Mouse (Mus musculus) gonadal fat pad, adult 2 months (tissue): Measurements from ENCODE around the gene Chrm1. TPM values are rescaled to one million over a fixed set of nuclear protein-coding genes. Genes with fewer than 3 reads are reported as not detected.

Experiments used
- DNase-seq: peaks from one replicate; pipeline ENCODE4 v3.0.0-alpha.2; 2012; ENCODE audit warnings: low read depth
- polyA plus RNA-seq: library from polyadenylated mRNA; depleted of rRNA; stranded (reverse); fragments of >200 nt; gene quantifications from 2 replicates; pipeline ENCODE4 v1.2.3, GENCODE M21; 2012; rRNA removed

Gene Chrm1
- polyA plus RNA-seq: 0.12 and 0.25 TPM in 2 replicates

GRCm38 (mm10) chr19:8663360-8663839, at the start of gene Chrm1:
Chrm1 (plus strand) TSS chr19:8663789.
- peak; percentile 63 for DNase-seq

DNA sequence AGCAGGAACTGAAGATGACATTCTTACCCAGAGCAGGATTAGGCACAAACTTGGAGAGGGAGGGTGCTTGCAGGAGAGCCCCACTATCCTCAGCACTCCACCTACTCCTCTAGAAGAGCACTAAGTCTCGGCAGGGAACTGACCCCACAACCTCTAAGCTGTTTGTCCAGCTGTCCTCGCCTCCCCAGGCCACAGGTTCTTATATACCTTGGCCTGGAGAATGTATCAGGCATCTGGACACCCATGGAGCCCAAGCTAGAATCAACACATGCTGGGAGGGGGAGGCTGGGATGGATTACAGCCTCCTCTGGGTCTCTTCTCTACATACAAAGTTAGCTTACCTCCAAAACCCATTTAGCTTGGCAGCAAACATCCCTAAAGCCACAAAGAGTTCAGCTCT, 49.2 kb upstream of the Chrm1 start:
- no peak for DNase-seq

- DNase-seq: no peak
Measured at GRCm38 (mm10) chr19:8616314-8616713, 47.3 kb upstream of the Chrm1 start.

DNA sequence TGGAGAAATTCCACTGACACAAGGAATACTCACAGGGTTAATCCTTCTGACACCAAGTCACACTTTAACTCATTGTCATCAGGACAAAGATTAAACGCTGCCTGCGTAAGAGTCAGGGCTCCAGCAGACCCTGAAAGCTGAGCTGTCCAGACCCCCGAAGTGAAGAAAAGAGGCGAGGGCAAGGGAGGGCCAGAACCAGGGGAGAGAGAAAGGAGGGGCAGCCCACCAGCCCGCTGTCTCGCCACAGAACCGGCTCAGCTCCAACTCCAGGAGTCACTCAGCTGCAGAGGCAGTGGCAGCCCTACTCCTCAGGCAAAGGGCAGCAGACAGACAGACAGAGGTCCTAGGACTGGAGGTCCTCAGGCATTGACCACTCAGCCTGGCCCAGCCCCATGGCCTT, 45.7 kb upstream of the Chrm1 start, which contains the start of gene Slc22a6:
Gene Slc22a6 (plus strand): TSS at position 136 of the 400 bp plus-strand sequence.
- DNase-seq: no peak

GRCm38 (mm10) chr19:8621098-8621497, 42.5 kb upstream of the Chrm1 start:
- no peak for DNase-seq

DNA sequence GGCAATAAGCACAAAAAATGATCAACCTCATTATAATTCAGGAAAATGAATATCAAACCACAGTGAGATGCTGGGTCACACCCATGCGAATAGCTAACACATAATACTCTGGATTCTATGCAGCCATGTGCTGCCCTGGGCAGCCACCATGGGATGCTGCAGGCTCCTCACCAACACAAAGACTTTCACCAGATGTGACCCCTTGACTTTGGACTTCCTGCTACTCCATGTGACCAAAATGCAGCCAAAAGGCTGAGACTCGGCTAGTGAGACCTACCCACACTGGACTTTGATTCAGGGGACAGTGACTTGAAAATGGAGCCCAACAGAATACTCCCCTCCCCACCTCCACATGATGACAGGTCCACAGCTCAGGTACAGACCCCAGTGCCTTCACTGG, 33.3 kb upstream of the Chrm1 start:
- no peak for DNase-seq

DNA sequence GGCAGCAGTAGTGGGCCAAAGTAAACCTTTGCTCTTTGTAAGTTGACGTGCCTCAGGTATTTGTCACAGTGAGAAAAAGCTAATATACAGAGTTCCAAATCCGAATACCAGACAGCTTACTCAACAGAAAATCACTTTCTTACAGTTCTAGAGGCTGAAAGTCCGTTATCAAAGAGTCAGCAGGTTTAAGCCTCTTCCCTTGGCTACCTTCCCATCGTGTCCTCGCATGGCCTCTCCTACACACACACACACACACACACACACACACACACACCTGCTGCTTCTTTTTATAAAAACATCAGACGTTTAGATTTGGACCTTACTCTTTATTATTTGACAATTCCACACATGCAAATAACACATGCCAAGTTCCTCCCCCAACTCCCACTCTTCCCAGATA, 32.8 kb upstream of the Chrm1 start:
- DNase-seq: no peak

GRCm38 (mm10) chr19:8632029-8632428, 31.6 kb upstream of the Chrm1 start:
- DNase-seq: no peak

- no peak for DNase-seq
Measured at GRCm38 (mm10) chr19:8642086-8642485, 21.5 kb upstream of the Chrm1 start.

GRCm38 (mm10) chr19:8646393-8646792, 17.2 kb upstream of the Chrm1 start:
- DNase-seq: no peak

- DNase-seq: no peak
Measured at GRCm38 (mm10) chr19:8655833-8656232, 7.8 kb upstream of the Chrm1 start.

GRCm38 (mm10) chr19:8656341-8656740, 7.2 kb upstream of the Chrm1 start:
- no peak for DNase-seq

DNA sequence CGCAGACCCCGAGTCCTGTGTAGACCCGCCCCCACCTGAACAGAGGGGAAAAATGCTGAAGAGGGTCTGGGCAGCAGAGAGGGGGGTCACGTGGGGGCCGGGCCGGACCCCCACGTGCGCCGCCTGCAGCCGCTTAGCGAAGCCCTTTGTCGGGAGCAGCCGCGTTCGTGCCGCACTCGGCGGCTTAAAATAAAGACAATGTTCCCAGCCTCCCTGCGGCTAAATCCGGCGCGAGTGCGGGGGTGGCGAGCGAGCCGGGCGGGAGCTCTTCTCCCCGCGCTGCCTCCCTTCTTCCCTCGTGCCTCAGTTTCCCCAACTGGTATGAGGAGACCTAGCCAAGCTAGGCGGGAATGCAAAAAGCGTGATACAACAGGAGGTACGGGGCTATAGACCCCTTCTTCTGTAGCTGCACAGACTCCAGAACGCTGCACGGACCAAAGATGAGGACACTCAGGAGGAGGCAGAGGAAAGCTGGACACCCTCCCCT, 1.7 kb upstream of the Chrm1 start:
- no peak for DNase-seq

GRCm38 (mm10) chr19:8662337-8662736, 1.3 kb upstream of the Chrm1 start:
- DNase-seq: no peak

DNA sequence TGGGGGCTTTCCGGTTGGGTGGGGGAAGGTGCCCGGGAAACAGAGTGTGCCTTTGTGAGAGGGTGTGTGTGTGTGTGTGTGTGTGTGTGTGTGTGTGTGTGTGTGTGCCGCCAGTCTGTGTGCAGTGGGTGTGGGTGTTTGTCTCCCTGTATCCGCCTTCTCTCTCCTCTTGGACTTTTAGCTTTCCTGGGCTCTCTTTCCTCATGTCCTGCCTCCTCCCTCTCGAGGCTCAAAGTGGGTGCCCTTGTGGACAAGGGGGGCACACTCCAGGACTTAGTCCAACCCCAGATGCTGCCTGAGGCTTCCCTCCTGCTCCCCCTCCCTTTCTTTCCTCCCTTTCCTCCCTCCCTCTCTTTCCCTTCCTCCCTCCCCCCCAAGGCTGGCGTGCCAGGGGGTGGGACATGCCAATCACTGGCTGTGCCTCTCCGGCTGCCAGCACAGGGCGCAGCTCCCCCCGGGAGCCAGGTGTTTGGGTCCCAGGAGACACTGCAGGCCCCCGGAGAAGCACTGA, 377 bp downstream of the Chrm1 start:
- DNase-seq: no peak

- no peak for DNase-seq
Measured at GRCm38 (mm10) chr19:8664859-8665258, 1.3 kb downstream of the Chrm1 start.

- DNase-seq: no peak
Measured at GRCm38 (mm10) chr19:8665746-8666145, 2.2 kb downstream of the Chrm1 start.

DNA sequence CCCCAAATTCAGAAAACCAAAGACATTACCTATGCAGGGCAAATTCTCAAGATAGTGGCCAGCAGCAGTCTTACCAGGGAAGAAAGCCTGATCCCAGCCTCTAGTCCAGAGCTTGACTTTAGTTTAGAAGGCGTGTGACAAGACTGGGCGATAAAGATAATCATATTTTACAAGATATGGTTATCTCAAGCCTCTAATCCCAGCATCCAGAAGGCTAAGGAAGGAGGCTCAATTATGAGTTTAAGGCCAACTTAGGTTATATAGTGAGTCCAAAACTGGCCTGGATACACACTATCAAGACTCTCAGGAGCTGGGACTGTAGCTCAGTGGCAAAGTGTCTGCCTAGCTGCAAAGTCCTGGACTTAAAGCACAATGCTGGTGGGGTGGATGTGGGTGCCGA, 9.3 kb downstream of the Chrm1 start:
- no peak for DNase-seq

DNA sequence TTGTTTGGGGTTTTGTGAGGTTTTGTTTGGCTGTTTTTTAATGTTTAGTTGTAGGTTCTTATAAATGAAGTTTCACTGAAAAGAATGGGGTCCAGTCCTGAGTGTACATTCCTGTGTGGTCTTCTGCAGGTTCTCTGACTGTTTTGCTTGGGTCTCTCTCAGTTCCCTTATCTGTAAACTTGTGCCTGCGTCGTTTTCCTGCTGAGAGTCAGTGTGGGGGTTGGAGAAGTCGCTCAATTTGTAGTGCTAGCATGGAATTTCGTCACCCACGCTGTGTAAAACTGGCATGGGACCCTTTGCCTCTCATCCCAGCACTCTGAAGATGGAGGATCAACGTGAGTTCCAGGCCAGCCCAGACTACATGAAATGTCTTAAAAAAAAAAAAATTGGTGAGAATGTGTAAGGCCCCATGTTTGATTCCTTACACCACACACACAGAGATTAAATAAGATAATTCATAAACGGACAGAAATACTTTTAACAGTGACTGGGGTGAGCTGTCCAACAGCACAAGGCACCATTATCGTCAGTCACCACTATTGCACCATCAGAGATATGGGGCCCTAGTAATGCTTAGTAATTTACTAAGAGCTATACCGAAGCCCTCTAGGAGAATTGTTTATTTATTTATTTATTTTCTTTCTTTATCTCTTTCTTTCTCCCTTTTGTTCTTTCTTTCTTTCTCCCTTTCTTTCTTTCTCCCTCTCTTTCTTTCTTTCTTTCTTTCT, 9.9 kb downstream of the Chrm1 start:
- no peak for DNase-seq

DNA sequence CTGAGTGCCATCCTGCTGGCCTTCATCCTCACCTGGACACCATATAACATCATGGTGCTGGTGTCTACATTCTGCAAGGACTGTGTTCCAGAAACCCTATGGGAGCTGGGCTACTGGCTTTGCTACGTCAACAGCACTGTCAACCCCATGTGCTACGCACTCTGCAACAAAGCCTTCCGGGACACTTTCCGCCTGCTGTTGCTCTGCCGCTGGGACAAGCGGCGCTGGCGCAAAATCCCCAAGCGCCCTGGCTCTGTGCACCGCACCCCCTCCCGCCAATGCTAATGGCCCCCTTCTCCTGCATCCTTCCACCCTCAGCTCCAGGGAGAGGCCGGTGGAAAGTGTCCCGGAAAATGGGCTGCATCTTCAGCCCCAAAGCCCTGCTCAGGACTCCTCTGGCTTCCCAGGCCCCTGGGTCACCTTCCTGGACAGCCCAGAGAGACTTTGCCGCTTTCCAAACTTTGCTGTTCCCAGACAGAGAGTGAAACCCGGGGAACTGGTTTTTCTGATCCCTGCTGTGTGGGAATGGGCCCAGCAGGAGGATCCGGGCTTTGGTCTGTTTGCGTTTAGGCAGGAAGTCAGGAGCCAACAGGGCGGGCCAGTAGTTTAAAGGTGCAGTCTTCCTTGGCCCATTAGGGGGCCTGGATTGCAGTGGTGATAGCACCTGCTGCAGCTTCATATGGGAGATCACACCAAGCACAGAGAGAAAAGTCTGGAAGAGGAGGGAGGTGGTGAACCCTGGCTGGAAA, 15.6 kb downstream of the Chrm1 start:
- peak; percentile 80 for DNase-seq

DNA sequence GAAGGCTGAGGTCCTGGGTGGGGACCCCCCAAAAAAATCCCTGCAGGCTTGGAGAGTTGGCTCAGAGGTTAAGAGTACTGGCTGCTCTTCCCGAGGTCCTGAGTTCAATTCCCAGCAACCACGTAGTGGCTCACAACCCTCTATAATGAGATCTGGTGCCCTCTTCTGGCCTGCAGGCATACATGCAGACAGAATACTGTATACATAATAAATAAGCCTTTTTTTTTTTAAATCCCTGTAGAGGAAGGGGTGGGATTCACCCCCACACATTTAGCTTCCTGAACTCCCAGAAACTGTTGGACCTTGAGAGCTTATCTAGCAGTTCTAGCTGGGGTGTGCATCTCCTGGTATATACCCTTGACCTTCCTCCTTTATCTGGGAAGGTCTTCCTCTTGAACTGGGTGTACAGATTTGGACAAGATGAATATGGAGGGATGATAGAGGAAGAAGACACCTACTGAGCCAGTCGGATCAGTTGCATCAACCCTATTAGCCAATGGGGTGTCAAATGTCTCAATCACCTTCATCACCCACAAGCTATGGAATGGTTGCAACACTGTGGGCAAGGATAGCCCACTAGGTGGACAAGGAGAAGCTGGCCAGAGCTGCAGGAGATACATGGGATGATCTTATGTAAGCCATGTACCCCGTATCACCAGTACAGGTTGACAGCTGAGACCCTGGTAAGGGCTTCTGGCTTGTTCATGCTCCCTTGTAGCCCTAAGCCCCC, 18.2 kb downstream of the Chrm1 start:
- DNase-seq: no peak

DNA sequence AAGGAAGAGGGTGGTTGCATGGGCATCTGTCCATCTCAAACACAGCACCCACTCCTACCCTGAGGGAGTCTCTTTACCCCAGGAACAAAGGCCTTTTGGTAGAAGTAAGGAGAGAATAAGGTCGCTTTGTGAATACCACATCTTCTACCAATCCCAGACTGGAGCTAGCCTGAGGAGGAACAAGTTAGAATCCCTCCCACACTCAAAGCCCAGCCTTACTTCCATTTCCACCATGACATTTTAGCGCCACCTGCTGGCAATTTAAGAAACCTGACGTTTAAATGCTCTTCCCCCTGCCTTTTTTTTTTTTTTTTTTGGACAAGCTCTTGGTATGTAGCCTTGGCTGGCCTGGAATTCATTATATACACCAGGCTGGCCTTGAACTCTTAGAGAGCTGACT, 19.4 kb downstream of the Chrm1 start:
- DNase-seq: no peak
